Mouse (Mus musculus): ENCODE measurements around the gene Olfr1176.

Gene Olfr1176

DNA sequence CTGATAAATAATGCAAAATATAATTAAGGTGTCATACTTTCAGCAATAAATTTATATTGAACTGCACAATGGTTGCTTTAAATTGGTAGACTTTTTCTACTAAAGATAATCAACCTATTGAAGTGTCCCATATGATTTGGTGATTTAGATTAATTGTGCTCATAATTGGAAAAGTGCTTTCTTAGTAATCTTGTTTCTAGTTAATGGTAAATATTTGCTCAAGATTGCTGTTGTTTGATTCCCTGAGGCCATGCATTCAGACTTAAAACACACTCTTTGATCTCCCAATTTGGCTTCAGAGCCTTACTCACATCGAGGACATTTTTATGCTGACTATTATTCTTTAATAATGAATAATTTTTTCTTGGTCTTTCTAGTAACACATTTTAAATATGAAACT is at the start of gene Olfr1176:
TSS of gene Olfr1176 (plus strand) at position 301 of the 400 bp plus-strand sequence.
- DNase-seq (ENCODE audit: low read depth, low spot score), result no peak

DNA sequence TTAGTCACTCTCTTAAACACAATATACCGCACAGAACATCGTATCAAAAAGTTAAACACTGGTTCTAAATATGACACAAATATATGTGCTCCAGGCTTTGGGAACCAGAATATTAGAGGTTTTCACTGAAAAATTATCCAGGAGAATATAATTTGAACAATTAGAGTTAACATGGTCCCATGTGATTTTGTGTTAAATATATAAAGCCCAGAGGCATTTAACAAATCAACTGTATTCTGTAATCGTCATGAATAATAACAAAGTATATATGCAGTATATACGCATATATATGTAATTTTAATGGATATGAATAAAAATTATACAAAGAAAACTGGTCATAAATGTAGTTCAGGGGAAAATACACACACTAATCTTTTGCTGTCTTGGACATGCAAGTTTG is 21.5 kb upstream of the Olfr1176 start, which contains the start of gene Olfr1174-ps:
TSS of gene Olfr1174-ps (minus strand) at position 101 of the 400 bp plus-strand sequence.
- no peak for DNase-seq (ENCODE audit: low read depth, low spot score)

DNA sequence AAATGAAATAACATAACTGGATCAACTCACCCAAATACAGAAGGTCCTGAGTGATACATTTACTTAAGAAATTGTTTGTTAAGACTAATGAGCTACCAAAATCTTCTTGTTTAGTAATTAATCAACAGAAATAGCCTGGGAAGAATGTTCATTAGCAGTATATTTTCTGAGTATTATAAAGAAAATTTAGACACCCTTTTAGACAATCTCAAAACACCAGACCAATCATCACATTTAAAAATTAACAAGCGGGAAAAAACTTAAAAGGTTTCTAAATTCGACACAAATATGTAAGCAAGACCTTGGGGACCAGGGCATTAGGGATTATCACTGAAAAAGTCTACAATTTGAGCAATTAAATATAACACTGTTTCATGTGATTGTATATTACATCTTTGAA is 9.4 kb upstream of the Olfr1176 start, which contains the start of gene Olfr1175-ps:
TSS of gene Olfr1175-ps (minus strand) at position 101 of the 400 bp plus-strand sequence.
- no peak for DNase-seq (ENCODE audit: low read depth, low spot score)

DNA sequence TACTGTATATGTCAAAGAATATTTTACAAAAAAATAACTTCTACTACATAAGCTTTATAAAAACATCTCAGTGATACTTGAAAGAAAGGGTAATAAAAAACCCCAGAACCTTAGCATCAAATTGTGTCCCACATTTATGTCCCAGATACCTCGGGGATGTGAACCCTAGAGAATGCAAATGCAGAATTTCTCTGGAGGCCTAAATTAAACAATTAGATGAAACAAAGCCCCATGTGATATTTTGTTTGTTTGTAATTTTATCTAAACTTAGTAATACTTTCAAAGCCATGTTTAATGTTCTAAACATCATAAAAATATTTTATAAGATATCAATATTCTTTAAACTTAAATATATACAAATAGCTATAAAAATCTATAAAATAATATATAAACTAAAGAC is 9.9 kb downstream of the Olfr1176 start, which contains the start of gene Olfr1177-ps:
TSS of gene Olfr1177-ps (minus strand) at position 101 of the 400 bp plus-strand sequence.
- no peak for DNase-seq (ENCODE audit: low read depth, low spot score)

DNA sequence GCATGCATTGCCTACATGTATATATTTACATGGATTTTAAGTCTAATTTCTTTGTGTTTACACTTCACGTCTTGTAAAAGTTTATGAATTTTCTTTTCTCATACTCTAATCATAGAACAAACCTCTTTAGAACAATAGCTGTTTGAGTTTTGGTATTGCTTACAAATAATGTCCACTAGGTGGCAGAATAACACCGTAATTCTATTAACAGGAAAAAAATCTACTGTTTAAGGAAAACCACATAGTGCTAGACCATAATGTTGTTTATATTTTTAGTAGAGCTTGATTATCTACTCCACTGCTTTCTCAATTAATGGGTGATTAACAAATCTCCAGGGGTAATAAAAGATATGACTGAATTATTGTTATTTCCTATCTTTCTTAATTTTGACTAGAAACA is 19.8 kb downstream of the Olfr1176 start:
- DNase-seq (ENCODE audit: low read depth, low spot score), result peak; percentile 27

DNA sequence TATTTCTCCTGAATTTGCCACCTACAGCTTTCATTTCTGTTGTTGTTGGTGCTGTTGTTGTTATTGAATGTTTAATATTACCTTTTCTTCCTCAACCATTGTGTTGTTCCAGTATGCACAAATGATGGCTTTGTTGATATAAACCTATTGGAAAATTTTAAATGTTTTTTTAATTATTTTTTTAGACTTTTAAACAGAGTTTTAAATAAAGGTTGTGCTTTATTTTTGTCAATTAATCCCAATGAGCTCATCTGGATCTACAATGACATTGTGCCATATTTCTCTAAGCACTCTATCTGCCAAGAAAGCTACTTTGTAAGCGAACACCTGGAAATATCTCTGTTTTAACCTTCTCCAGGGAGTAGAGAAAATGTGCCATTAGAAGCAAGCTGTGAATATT is 50.2 kb downstream of the Olfr1176 start, which contains the start of gene Olfr1178:
TSS of gene Olfr1178 (plus strand) at position 301 of the 400 bp plus-strand sequence.
- no peak for DNase-seq (ENCODE audit: low read depth, low spot score)

Data from brain, adult 2 months (tissue).